Mouse (Mus musculus): ENCODE measurements around the gene Rap1gds1.

The Rap1gds1 gene

DNA sequence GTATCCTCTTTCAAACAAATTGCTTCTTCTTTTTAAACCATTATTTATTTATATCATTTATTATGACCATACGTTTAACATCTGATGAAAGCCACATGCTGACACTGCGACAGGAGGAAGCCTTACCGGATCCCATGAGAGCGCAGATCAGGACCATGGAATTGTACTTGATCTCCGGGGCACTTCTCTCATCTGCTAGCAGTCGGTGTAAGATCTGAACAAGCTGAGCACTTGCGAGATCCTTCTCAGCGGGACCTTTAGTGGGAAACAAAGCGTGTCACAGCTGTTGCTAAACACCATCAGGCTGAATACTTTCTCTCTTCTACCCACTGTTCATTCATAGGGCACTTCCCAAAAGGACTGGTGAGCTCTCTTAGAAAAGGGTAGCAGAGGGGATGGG is 133.4 kb downstream of the Rap1gds1 start:
- no peak for DNase-seq

DNA sequence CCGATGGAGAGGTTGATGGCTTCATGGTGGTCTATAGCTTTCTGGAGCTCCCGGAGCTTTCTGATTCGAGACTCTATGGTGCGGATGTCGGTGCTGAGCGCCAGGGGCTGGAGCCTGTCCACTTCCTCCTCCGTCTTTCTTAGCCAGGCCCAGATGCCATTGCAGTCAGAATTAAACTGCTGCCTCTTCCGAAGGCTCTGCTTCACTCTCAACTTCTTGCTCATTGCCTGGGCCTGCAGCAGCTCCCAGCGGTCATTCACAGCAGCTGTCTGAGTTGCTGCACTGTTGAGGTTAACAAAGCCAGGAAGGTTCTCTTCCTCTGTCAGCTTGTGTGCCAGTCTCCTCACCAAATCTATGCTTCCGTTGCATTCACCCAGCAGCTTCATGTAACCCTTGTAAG is 137.8 kb downstream of the Rap1gds1 start:
- DNase-seq: no peak

DNA sequence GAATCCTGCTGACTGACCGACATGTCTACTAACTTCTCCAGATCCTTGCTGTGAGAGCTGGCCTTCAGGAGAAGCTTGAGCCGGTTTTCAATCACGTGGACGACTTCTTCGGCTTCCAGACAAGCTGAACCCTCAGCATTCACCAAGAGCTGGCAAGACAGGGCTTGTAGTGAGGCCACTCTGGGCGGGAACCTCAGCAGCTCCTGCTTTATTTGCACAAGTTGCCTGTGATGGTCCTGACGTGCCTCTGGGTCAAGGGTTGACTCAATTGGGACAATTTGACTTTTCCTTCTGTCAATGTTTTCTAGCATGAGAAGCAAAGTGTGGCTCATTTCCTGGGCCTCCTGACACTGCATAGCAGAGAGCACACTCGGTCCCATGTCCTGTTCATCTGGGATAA is 138.2 kb downstream of the Rap1gds1 start:
- no peak for DNase-seq

DNA sequence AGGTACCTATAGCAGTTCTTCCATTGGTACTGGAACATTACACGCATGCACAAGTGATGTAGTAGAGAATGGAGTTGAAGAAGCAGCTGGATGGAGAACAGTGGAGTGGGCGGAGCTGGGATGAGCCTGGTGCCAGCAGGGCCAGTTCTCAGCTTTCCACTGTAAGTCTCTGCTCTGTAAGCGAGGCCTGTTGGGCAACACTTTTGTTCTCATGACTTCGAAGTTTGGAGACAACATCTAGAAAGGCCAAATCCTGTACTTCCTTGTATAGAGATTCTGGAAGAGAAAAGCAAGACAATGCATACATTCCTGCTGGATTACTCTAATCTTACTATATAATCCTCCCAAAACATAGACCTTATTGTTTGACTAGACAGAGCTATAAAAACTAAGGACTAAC is 147.6 kb downstream of the Rap1gds1 start:
- no peak for DNase-seq

DNA sequence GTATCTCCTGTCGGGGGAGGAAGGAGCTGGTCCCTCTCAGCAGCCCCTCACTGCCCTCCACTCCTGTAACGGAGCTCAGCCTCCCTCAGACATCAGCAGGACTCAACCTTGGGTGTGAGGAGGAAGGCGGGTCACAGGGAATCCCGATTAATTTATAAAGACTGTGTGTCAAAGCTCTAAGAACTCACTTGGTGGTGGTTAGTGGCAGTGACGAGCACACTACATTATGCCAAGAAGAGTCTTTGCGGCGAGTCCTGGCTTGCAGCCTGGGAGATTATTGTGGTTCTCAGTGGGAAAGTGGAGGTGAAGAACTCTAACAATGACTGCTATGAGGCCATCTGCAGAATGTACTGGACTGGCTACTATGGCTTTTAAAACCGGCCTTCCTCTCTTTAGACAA is 148.8 kb downstream of the Rap1gds1 start:
- no peak for DNase-seq

DNA sequence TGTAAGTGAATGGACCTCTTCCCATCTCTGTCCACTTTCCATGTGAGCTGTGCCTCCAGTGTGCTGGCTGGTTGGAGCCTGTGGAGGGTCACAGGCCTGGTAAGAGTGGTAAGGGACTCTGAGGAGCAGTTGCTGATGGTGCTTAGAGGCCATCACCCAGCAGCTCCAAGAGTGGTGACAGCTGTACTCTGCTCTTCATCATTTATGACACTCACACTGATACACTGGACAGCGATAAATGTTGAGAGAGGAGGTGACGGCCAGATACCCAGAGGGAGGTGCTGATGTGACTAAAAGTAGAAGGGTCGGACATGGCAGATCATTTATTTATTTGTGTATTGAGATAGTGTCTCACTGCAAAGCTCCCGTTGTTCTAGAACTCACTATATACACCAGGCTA is 156.8 kb downstream of the Rap1gds1 start:
- DNase-seq: no peak

DNA sequence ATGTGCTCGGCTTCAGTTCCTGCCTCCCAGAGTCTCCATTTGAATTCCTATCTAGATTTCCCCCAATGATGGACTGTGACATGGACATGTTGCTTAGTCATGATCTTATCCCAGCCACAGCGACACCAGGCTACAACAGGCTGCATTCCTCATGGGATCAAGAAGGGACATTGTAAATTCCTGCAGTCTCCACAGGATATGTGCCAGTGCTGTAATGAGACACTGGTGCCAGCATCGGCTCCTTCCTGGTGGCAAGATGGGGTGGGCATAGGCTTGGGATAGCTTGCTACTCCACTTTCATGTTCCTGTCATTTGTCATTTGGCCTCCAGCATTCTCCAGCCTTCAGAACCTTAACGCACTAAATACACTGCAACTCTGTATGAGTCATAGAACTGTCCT is 158.0 kb downstream of the Rap1gds1 start:
- no peak for DNase-seq

DNA sequence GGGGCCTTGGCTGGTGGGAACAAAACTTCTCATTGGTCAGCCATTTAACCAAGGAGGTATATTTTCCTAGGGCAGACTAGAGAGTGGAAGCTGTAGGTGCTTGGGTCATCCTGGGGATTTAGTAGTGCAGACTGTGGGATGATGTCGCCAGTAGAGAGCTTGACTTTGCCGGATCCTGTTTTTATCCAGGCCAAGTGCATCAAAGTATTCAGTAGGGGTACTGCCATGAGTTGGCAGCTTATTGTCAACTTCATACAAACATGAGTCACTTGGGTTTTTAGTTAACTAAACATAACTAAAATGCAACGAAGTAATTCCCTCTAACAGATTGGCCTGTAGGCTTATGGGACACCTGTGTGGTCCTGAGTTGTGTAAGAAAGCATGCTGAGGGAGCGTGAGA is 158.4 kb downstream of the Rap1gds1 start:
- DNase-seq: no peak

DNA sequence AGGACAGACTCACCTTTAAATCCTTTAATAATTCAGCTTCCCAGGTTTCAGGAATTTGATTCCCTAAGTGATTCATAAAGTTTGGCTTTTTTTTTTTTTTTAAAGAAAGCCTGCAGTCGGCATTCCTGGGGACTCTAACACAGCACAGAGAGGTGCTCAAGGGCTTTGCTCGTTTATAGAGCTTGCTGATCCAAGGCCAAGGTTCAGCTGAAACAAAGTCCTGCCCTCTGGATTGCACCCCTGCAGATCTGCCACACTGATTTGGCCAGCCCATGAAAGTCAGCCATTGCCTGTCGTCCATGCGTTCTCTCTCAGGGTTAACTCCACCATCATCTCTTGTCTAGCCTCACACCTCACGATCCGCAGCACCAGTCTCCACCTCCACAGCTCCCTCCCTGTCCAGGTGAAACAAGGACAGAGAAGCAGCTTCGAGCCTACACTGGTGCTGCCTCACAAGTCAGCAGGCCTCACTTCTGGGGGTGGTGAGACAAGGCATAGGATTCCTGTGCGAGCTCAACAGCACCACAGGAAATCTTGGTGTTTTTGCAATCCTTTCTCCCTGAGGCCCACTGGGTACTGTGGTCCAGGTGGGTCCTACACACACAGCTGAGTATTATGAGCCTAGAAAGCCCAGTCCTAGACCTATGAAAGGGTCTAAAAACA is 160.2 kb downstream of the Rap1gds1 start:
- peak; percentile 60 for DNase-seq

DNA sequence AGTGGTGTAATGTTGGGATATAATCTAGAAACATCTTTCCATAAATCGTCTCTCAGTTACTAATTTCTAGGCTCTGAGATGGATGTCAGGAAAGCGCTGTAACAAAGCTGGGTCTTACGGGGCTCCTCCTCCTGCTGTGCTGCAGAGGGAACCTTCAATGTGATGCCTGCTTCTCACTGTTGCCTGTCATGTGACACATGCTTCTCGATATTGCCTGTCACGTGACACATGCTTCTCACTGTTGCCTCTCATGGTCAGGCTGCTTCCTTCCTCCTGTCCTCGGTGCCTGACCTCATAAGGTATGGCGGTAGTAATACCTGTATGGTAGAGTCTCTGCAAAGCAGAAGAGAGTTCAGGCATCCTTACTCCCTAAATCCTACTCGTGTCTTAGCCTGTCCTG is 162.5 kb downstream of the Rap1gds1 start:
- no peak for DNase-seq

DNA sequence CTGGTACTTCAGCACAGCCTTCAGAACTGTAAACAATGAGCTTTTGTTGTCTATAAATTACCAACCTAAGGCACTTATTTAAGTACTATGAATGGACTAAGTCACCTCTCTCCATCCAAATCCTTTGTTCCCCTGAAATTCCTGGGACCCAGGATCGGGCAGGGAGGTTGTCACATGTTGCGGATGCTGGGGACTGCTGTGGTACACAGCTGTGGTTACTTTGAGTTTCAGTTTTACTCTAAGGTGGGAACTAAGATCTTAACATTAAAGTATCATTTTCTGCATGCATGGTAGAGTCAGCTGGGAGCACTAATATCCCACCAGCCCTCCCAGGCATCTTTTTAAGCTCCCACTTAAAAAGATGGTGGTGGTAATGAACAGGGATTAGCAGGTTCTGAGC is 165.7 kb downstream of the Rap1gds1 start:
- no peak for DNase-seq

DNA sequence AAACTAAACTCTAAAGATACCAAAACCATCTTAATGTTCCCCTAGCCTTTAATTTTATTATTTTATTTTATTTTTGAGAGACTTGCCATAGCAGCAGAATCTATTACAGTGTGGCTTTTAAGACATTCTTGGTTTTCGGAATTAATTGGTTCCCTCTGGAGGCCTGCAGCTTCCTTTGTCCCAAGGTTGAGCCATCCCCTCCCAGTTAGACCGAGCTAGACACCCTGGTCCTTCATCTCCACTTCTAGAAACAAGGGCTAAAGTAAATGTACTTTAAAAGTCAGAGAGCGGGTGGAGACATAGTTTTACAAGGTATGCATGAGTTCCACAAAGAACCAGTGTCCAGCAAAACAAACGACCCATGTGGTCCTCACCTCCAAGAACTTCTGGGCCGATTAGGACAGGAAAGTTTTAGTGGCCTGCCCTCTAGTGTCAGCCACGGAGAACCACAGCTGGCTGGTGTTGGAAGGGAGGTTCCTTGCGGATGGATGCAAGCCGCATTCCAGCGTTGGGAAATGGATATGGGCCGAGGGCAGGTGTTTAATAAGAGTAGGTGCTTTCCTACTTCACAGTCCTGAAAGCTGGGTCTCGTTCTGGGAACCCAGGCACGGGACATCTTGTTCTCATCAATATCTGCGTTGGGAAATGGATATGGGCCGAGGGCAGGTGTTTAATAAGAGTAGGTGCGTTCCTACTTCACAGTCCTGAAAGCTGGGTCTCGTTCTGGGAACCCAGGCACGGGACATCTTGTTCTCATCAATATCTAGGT is 168.7 kb downstream of the Rap1gds1 start:
- DNase-seq: peak; percentile 57

DNA sequence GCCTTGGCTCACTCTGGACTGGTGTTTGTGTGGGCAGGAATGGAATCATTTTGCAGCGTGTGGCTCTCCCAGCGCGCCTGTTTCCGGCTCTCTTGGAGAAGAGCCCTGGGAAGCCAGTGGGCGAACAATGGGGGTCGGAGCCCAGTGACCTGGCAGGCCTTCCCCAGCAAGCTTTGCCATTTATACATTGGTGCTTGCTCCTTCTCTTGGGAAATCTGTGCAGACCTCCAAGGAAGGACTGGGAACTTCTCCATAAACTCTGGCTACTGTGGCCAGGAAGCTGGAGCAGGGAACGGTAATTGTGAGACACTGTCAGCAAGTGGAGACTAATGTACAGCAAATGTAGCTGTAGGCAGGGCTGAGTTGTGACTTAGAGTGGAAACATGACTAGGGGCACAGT is 169.3 kb downstream of the Rap1gds1 start:
- DNase-seq: no peak

DNA sequence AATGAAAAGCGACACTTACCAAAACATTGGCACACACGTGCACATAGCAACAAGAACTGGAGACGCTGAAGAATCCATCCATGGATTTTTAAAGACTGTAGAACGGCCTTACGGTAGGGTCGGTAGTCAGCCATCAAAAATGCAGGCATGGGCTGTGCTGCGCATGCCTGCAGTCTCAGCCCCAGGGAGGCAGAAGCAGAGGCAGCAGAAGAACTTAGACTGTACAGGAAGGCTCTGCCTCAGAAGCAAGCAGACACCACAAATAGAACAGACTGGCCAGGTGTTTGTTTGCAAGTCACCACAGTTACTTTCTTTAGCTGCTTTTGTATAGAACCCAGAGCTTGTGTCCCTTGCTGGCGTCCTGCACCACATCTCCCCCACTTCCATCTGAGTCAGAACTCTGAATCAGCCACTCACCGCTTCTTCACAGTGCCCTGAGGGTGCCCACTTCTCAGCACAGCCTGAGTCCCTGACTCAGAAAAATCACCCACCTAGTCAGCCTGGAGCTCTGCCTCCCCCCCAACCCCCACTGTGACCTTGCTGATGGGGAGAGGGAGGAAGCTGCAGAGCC is 174.3 kb downstream of the Rap1gds1 start:
- no peak for DNase-seq

DNA sequence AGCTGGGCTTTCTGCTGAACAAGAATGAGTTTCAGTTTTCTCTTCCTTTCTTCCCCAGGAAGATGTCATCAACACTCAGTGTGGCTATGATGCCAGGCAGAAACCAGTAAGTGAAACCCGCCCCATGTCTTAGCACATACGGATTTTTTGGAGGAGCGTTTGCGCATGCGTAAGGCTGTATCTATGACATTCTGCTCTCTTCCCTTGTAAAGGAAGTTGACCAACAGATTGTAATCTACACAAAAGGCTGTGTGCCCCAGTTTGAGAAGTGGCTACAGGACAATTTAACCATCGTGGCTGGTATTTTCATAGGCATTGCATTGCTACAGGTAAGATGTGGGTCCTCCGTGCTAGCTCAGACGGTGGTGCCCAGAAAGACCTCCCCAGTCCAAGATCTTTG is 176.9 kb downstream of the Rap1gds1 start:
- no peak for DNase-seq

DNA sequence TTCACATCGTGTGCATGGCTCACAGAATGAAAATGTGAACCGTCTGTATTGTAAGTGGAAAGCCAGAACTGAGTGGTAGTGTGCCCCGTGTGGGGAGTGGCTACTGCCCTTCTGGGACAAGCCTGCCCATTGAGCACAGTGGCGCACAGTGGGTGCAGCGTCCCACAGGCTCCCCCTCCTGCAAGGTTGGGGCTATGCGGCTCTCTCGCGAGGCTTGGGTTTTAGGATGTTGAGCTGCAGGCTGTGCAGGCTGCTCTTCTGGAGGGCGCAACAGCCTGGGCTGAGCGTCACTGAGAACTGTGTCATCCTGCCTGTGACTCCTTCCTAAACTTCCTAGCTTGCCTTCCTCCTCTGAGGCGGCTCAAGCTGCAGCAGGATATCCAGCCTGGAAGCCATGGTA is 177.5 kb downstream of the Rap1gds1 start:
- DNase-seq: no peak

DNA sequence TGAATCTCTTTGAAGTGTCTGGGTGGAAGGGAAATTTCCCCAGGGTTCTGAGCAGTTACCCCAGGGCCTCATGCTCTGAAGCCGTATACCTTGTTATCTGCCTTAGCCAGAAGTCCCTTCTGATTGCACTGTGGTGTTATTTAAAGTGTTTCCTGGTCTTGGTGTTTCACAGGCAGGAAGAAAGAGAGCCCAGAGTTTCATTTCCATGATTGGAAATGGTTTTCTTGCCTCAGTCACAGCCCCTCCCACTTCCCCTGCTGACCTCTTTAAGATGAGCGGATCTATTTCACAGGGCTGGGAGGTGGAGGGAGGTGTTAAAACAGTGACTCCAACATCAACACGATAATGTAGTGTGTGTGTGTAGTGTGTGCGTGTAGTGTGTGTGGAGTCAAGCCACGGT is 181.5 kb downstream of the Rap1gds1 start:
- no peak for DNase-seq

DNA sequence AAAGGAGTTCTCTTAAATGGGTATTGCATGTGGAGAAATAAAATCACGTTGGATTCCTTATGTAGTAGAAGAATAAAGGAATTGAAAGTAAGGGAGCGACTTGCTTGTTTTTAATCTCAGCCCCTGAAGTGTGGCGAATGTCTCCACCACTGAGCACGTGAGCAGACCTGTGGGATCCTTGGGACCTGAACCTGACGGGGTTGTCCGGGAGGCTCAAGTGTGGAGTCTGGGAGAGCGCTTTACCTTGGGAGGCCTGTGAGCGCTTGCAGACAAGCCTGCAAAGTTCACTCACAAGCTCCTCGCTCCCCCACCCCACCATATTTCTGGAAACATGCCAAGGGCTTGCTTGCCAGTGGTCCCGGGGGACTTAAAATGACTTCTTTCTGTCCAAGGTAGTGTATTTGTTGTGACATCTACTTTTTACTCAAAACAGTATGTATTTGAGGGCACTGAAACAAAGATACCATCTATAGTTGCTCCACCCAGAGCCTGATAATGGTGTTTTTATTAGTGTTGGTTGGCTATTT is 185.2 kb downstream of the Rap1gds1 start:
- no peak for DNase-seq

DNA sequence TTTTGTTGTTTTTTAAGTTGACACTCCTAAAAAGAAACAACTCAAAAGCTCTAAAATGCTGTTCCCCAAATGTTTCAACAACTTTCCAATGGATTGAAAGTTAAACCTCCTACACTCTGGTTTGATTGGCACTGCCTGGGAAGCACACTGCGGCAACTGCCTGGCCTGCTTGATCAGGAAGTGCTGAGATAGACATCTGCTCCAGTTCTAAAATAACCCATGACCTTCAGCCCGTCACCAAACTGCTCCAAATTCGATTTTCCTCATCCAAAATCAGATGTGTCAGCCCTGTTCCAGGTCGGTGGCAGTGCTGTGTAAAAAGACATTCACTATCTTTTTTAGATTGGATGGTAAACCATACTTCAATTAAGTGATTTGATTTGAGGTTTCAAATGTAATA is 185.8 kb downstream of the Rap1gds1 start:
- no peak for DNase-seq

DNA sequence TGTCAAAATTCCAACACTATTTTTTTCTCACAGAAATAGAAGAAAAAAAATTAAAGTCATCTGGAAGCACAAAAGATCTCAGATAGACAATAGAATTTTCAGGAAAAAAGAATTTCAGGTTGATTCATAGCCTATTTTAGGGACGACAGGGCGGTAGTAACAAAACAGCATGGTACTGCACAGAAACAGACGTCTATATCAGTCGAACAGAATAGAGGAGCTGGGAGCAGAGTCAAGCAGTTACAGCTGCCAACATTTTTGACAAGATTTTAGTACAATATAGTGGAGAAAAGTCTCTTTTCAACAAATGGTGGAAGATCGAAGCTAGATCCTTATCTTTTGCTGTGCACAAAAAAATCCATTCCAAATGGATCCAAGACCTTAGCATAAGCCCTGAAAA is 188.9 kb downstream of the Rap1gds1 start:
- DNase-seq: no peak

DNA sequence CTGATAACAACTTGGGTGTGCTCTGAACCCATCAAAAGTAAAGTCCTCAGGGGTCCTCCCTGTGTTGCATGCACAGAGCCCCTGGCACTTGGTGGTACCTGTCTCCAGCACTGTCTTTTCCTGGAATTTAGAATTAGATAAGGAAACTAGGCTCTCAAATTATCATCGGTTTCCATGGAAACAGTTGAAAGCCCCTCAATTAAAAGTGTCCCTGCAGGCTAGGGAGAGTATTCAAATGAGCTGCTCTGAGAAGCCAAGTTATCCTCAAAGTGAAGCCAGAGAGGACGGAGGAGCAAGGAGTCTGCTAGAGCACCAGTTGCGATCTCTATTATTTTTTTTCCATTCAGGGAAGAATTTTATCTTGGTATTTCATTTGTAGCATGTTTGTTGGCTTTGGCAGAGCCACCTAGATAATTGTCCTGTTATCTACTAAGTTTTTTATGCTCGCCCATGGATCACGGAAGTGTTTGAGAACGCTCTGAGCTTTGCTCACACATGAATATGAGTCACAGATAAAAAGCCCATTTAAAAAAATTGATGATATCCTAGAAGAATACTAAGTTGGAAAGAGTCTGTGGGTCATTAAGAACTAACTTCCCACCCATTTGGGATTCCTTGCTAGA is 193.2 kb downstream of the Rap1gds1 start:
- no peak for DNase-seq

DNA sequence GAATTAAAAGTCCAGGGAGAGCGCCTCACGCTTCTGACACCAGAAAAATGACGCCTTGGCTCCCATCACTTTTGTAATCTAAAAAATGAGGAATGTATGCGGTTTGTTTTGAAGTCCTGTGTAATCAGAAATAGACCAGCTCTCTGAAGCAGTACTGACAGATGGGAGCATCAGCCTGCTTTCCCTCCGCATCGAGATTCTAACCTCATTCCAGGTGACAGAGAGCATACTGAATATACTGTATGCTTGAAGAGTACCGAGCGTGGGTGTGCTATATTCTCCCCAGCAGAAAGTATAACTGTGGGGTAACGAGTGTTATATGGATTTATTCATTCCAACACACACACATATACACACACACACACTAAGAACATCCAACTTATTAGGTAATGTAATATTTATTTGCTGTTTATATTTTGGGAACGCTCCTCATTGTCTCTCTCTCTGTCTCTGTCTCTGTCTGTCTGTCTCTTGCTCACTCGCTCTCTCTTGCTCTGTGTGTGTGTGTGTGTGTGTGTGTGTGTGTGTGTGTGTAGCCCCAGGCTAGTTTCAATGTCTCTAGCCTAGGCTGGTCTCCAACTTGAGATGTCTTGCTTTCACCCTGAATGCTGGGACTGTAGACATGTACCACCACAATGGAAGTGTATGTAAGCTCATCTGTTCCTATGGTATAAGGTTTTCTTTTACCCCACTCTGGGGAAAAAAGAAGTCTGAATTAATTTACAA is 193.8 kb downstream of the Rap1gds1 start:
- no peak for DNase-seq

DNA sequence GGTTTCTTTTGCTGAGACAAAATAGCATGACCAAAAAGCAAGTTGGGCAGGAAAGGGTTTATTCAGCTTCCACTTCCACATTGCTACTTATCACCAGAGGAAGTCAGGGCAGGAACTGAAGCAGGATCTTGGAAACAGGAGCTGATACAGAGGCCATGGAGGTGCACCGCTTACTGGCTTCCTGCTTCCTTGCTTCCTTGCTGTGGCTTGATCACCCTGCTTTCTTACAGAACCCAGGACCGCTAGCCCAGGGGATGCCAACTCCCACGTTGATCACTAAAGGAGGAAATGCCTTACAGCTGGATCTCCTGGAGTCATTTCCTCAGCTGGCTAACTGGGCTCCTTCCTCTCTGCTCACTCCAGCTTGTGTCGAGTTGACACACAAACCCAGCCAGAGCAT is 197.3 kb downstream of the Rap1gds1 start:
- no peak for DNase-seq

All from kidney, adult 9 months (tissue).